Mouse (Mus musculus) forebrain, embryonic 16.5 days (tissue): ENCODE results near the gene Nup214. TPM values are rescaled to one million over a fixed set of nuclear protein-coding genes. Genes with fewer than 3 reads are reported as not detected.

Experiments
- ATAC-seq: fragments of 200-750 bp; cut with Nextera tagmentation; 2 replicates; pipeline ENCODE4 v1.8.0; 2017; ENCODE audit warnings: mild to moderate bottlenecking, moderate library complexity
- H3K27ac ChIP-seq: fragments of 300-500 bp; sonication (generic); 2 replicates; pipeline ENCODE4 v1.5.1; 2014; ENCODE audit warnings: low read length, control low read depth
- H3K27me3 ChIP-seq: fragments of 300-500 bp; sonication (generic); replicated peaks from 2 replicates; pipeline ENCODE4 v1.6.1; 2014; ENCODE audit warnings: low read length; ENCODE audit not compliant: control insufficient read depth, insufficient read depth
- H3K36me3 ChIP-seq: fragments of 300-500 bp; sonication (generic); 2 replicates; pipeline ENCODE4 v1.6.1; 2014; ENCODE audit not compliant: control insufficient read depth, insufficient read depth
- H3K4me1 ChIP-seq: fragments of 300-500 bp; sonication (generic); replicated peaks from 2 replicates; pipeline ENCODE4 v1.6.1; 2014; ENCODE audit warnings: low read length; ENCODE audit not compliant: control insufficient read depth, insufficient read depth
- H3K4me2 ChIP-seq: fragments of 300-500 bp; sonication (generic); 2 replicates; pipeline ENCODE4 v1.6.1; 2014; ENCODE audit warnings: mild to moderate bottlenecking, low read length, control low read depth
- H3K4me3 ChIP-seq: fragments of 300-500 bp; sonication (generic); replicated peaks from 2 replicates; pipeline ENCODE4 v1.5.1; 2014; ENCODE audit warnings: mild to moderate bottlenecking, low read length, control low read depth
- H3K9ac ChIP-seq: fragments of 300-500 bp; sonication (generic); replicated peaks from 2 replicates; pipeline ENCODE4 v1.6.1; 2014; ENCODE audit warnings: low read depth, low read length, control low read depth
- H3K9me3 ChIP-seq: fragments of 300-500 bp; sonication (generic); 2 replicates; pipeline ENCODE4 v1.6.1; 2016; ENCODE audit warnings: low read length; ENCODE audit not compliant: control insufficient read depth
- WGBS: fragments of 180-500 bp; shearing (Covaris S2); extraction: QIAGEN DNeasy Blood & Tissue Kit; methylation state at CpG from one replicate; pipeline ENCODE4 v1.1.7; 2014; 5-methylcytosine and 5-hydroxymethylcytosine counted together
- microRNA-seq: library from miRNA; unstranded; fragments of <30 nt; microRNA quantifications from one replicate; pipeline ENCODE4, GENCODE M21; 2017
- polyA plus RNA-seq: library from polyadenylated mRNA; unstranded; fragments of >200 nt; fragmentation: Nextera tagmentation; extraction: Ambion mirVana; gene quantifications from 2 replicates; pipeline ENCODE4 v1.2.1, GENCODE M21; 2015

Nup214 gene
- polyA plus RNA-seq, 1 experiment from 2014 or later, result 69.2 TPM

DNA sequence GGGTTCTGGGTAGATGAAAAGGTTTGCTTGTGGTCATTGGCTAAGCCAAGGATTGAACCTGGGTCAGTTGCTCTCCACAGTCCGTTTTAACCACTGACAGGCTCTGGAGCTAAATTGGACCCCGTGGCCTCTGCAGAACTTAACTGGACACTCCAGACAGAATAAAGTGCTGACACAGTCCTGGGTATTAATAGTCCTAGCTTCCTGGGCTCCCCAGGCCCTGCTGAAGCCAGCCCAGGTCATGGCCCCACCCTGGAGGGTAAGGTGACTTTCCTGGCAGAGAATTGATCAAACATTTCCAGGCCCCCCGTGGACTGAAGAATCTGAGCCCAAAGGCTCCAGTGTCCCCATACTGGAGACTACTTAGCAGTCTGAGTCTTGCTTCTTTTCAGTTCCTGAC is 117.7 kb downstream of the Nup214 start:
- 73% methylated on average over 3 of the region's 3 CpGs for WGBS
- no peaks in the 10 kb centered on the region for H3K36me3 ChIP-seq
- H3K27me3 ChIP-seq, result peaks cover 12% of the 10 kb centered on the region
- H3K4me2 ChIP-seq, result no peak overlapping the region
- no peak overlapping the region for H3K27ac ChIP-seq
- H3K9ac ChIP-seq, result no peak overlapping the region
- H3K4me3 ChIP-seq, result no peak overlapping the region
- no peaks in the 10 kb centered on the region for H3K9me3 ChIP-seq
- H3K4me1 ChIP-seq, result peaks cover 22% of the 10 kb centered on the region
- no peak for ATAC-seq

DNA sequence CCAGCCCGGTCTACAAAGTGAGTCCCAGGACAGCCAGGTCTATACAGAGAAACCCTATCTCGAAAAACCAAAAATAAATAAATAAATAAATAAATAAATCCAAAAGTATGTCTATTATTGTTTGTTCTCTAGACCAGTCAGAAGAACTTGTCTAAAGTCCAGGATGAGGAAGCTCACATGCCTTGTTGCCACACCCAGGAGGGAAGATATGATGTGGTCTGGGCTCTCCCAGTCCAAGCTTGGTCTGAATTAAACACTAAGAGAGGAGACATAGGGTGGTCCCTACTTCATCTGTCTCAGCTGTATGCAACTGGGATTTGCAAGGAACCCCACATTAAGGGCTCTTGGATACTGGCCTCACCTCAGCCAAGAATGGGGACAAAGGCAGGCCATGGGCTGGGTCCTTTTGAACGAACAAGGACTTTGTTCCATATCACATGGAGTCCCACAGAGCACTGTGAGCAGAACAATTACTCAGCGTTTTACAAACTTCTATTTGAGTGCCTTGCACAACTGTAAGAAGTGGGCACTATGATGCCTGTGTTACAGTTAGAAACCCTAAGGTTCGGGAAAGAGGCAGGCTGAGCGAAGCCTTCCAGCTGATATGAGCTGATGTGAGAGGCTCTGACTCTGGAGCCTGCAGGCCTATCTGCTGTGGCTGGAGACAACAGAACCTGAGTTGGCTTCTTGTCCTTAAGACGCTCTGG is 119.9 kb downstream of the Nup214 start:
- H3K27me3 ChIP-seq, result no peaks in the 10 kb centered on the region
- no peak overlapping the region for H3K4me2 ChIP-seq
- H3K27ac ChIP-seq, result no peak overlapping the region
- no peaks in the 10 kb centered on the region for H3K9me3 ChIP-seq
- H3K4me3 ChIP-seq, result no peak overlapping the region
- no peak overlapping the region for H3K9ac ChIP-seq
- H3K36me3 ChIP-seq, result no peaks in the 10 kb centered on the region
- no peak for ATAC-seq
- peaks cover 14% of the 10 kb centered on the region for H3K4me1 ChIP-seq
- WGBS, result 82% methylated on average over 7 of the region's 7 CpGs

DNA sequence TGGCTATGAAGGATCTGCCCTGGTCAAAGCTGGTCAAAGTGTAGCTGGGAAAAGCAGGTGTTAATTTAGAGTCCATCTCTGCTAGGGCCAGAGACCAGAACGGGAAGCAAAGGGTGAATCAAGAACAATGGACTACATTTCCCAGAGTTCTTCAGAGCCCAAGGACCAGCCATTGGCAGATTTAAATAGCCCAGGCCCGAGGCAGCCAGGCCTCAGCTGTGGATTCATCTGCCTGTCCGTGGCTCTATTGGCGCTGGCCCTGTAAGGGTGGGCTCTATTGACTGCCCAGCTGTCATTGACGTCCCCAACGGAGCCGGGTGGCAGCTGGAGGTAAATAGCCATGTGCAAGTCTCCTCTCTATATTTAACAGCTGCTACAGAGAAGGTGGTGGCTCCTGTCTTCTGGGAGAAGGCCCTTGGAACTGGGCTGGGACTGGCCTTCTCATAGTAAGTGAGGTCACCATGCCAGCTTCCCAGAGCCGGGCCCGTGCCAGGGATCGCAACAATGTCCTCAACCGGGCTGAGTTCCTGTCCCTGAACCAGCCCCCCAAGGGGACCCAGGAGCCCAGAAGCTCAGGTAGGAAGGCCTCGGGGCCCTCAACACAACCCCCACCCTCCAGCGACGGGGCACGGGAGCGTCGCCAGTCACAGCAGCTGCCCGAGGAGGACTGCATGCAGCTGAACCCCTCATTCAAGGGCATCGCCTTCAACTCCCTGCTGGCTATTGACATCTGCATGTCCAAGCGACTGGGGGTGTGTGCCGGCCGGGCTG is 121.3 kb downstream of the Nup214 start, which contains the start of gene Plpp7:
Plpp7 (plus strand) TSS at position 178 of the 771 bp plus-strand sequence.
- Histone ChIP-seq H3K4me2 (peak within 1 kb of the TSS; percentile 66), H3K27me3 (no peaks in the 10 kb centered on the region), H3K4me1 (peaks cover 14% of the 10 kb centered on the region), H3K9ac (peak within 1 kb of the TSS; percentile 77), H3K9me3 (peaks cover under 1% of the 10 kb centered on the region), H3K27ac (peak within 1 kb of the TSS; percentile 41; the same call in 1 of the 2 replicates), H3K4me3 (peak within 1 kb of the TSS; percentile 54), H3K36me3 (0 out of 2 replicates have a peak, but pooled peaks cover 2% of the 10 kb centered on the region)
- 50% methylated on average over 22 of the region's 22 CpGs for WGBS
- ATAC-seq, result peak; percentile 95

DNA sequence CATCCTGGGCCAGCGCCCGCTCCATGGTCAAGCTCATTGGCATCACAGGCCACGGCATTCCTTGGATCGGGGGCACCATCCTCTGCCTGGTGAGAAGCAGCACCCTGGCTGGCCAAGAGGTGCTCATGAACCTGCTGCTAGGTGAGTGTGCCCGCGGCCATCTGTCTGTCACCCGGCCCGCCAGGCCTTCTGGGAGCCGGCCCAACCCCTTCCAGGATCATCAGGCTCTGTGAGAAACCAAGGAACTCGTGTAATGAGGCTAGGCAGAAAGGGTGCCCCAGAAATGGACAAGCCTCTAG is 121.8 kb downstream of the Nup214 start:
- Histone ChIP-seq H3K36me3 (0 out of 2 replicates have a peak, but pooled peaks cover 2% of the 10 kb centered on the region), H3K4me2 (peak overlapping the region; percentile 66), H3K9me3 (peaks cover 3% of the 10 kb centered on the region), H3K4me3 (peak overlapping the region; percentile 54), H3K27ac (no peak overlapping the region), H3K9ac (peak overlapping the region; percentile 77), H3K27me3 (no peaks in the 10 kb centered on the region), H3K4me1 (peaks cover 14% of the 10 kb centered on the region)
- no peak; the same call in 1 of the 2 replicates for ATAC-seq
- WGBS, result 89% methylated on average over 10 of the region's 10 CpGs

DNA sequence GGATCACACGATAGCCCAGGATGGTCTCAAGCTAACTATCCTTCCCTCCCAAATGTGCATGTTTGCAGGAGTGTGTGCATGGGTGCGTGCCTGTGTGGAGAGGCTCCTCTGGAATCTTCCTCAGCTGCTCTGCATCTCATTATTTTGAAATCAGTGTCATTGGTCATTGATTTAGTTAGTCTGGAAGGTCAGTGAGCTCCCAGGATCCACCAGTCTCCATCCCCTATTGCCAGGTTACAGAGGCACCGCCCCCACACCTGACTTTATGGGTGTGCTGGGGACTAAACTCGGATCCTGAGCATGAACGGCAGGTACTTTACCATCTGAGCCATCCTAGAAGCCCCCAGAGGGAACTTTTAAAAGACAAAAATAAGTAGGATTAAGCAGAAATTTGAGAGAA is 128.7 kb downstream of the Nup214 start:
- WGBS, result 49% methylated on average over 5 of the region's 5 CpGs

DNA sequence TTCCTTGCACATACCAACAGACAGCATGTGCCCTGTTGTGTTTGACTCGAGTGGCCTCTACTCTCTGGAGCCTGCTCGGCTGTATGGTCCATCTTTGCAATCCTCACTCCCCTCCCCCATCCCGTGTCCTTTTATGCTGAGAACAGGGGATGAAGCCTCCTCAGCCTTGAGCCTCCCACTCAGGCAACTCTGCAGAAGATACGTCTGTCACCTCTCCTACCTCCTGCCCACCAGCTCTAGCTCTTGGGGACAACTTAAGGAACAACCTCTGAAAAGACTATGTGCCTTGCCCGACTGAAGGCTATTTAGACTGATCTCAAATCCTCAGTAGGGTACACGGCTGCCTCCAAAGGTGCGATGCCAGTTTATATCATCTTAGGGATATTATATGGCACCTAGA is 129.3 kb downstream of the Nup214 start:
- Histone ChIP-seq H3K4me2 (no peak overlapping the region), H3K4me3 (no peak overlapping the region), H3K9me3 (peaks cover 3% of the 10 kb centered on the region), H3K36me3 (0 out of 2 replicates have a peak, but pooled peaks cover 2% of the 10 kb centered on the region), H3K4me1 (no peaks in the 10 kb centered on the region), H3K9ac (no peak overlapping the region), H3K27ac (no peak overlapping the region), H3K27me3 (no peaks in the 10 kb centered on the region)
- 78% methylated on average over 7 of the region's 7 CpGs for WGBS
- ATAC-seq, result no peak

More for the DNA sequence above, 128.7 kb downstream of the Nup214 start:
- H3K27ac ChIP-seq, result no peak overlapping the region
- no peaks in the 10 kb centered on the region for H3K27me3 ChIP-seq
- no peak for ATAC-seq
- H3K9me3 ChIP-seq, result peaks cover 3% of the 10 kb centered on the region
- H3K4me1 ChIP-seq, result no peaks in the 10 kb centered on the region
- H3K9ac ChIP-seq, result no peak overlapping the region
- H3K36me3 ChIP-seq, result 0 out of 2 replicates have a peak, but pooled peaks cover 2% of the 10 kb centered on the region
- H3K4me2 ChIP-seq, result no peak overlapping the region
- no peak overlapping the region for H3K4me3 ChIP-seq

Small RNA genes within 50 kb of the gene (microRNA-seq; reads per million reads assigned to microRNA genes)
- not detected for gene Mir7674

Other genes starting within 250 kb of the Nup214 start
- gene Qrfp, start 163.9 kb upstream of the Nup214 start, polyA plus RNA-seq, result 0.06 TPM in 1 of 2 replicates, not detected in the other
- gene Fibcd1, start 128.4 kb upstream of the Nup214 start, polyA plus RNA-seq, result 2.7 and 4.2 TPM in 2 replicates
- gene Lamc3, start 87.1 kb upstream of the Nup214 start, polyA plus RNA-seq, result 3.4 and 4.0 TPM in 2 replicates
- 42.9 and 45.9 TPM in 2 replicates for gene Aif1l, start 24.3 kb upstream of the Nup214 start, polyA plus RNA-seq
- gene Fam78a, start 110.4 kb downstream of the Nup214 start, polyA plus RNA-seq, result 0.20 and 0.48 TPM in 2 replicates
- gene Plpp7, start 121.1 kb downstream of the Nup214 start, polyA plus RNA-seq, result 19.6 and 20.6 TPM in 2 replicates
- 75.5 and 84.7 TPM in 2 replicates for gene Prrc2b, start 176.6 kb downstream of the Nup214 start, polyA plus RNA-seq